Mouse (Mus musculus) kidney, adult 18-20 months (tissue): ENCODE data around the gene Tspan4.
"Not testable (repeated sequence)": the region's sequence is repeated elsewhere in the genome, so short reads cannot be mapped to it uniquely, and the experiment has no call there.

Experiments
- DNase-seq: peaks from one replicate; pipeline ENCODE4 v3.0.0; 2021

Gene Tspan4

GRCm38 (mm10) chr7:141439140-141439679, 35.8 kb upstream of the Tspan4 start:
- DNase-seq: no peak

- DNase-seq: no peak
These were observed 35.2 kb upstream of the Tspan4 start for GRCm38 (mm10) chr7:141439811-141440210.

GRCm38 (mm10) chr7:141440613-141441012, 34.4 kb upstream of the Tspan4 start:
- peak; percentile 72 for DNase-seq

GRCm38 (mm10) chr7:141441460-141441859, 33.6 kb upstream of the Tspan4 start:
- no peak for DNase-seq

GRCm38 (mm10) chr7:141442199-141442598, 32.8 kb upstream of the Tspan4 start:
- no peak for DNase-seq

- DNase-seq: no peak
These were observed 31.8 kb upstream of the Tspan4 start for GRCm38 (mm10) chr7:141443081-141443821.

- peak; percentile 79 for DNase-seq
These were observed 31.2 kb upstream of the Tspan4 start, which contains the start of gene Pidd1 for GRCm38 (mm10) chr7:141443828-141444237. Pidd1 (minus strand) TSS chr7:141444025.

- DNase-seq: not testable (repeated sequence)
These were observed 28.7 kb upstream of the Tspan4 start for GRCm38 (mm10) chr7:141446374-141446773.

- peak; percentile 97 for DNase-seq
These were observed 27.7 kb upstream of the Tspan4 start, which contains the start of gene Rplp2 for GRCm38 (mm10) chr7:141447110-141447991. Rplp2 (plus strand) TSS chr7:141447370.

- DNase-seq: no peak
These were observed 23.1 kb upstream of the Tspan4 start for GRCm38 (mm10) chr7:141451928-141452327.

- no peak for DNase-seq
These were observed 21.4 kb upstream of the Tspan4 start for GRCm38 (mm10) chr7:141453636-141454035.

GRCm38 (mm10) chr7:141454967-141455551, 20.0 kb upstream of the Tspan4 start, which contains the start of gene Pnpla2:
Pnpla2 (plus strand) TSS chr7:141455198.
- peak; percentile 98 for DNase-seq

- DNase-seq: peak; percentile 90
These were observed 19.3 kb upstream of the Tspan4 start for GRCm38 (mm10) chr7:141455610-141456314.

- DNase-seq: no peak
These were observed 18.3 kb upstream of the Tspan4 start for GRCm38 (mm10) chr7:141456739-141457138.

- no peak for DNase-seq
These were observed 17.8 kb upstream of the Tspan4 start for GRCm38 (mm10) chr7:141457236-141457635.

- DNase-seq: peak; percentile 72
These were observed 16.9 kb upstream of the Tspan4 start for GRCm38 (mm10) chr7:141457986-141458660.

GRCm38 (mm10) chr7:141458661-141459060, 16.4 kb upstream of the Tspan4 start:
- DNase-seq: no peak

- no peak for DNase-seq
These were observed 15.7 kb upstream of the Tspan4 start for GRCm38 (mm10) chr7:141459301-141459711.

- DNase-seq: no peak
These were observed 15.0 kb upstream of the Tspan4 start for GRCm38 (mm10) chr7:141460001-141460390.

GRCm38 (mm10) chr7:141460391-141461113, 14.5 kb upstream of the Tspan4 start, which contains the start of gene Cracr2b:
Cracr2b (plus strand) TSS chr7:141461094.
- peak; percentile 37 for DNase-seq
